Mouse (Mus musculus) heart, postnatal 0 days (tissue): Measurements from ENCODE around the gene Emc3.

ENCODE experiments used
- CTCF ChIP-seq: IDR thresholded peaks from 2 replicates; pipeline ENCODE4 v1.5.1; 2016; ENCODE audit warnings: antibody characterized with exemption, control low read depth, low read depth
- EP300 ChIP-seq: IDR thresholded peaks from 2 replicates; pipeline ENCODE4 v1.6.1; 2016; ENCODE audit warnings: antibody characterized with exemption, low read depth

- TF ChIP-seq CTCF (no peak), EP300 (no peak)
These were observed 28.7 kb downstream of the Emc3 start for GRCm38 (mm10) chr6:113502801-113503200.
